Mouse (Mus musculus): Measurements from ENCODE around the gene Igbp1. TPM values are rescaled to one million over a fixed set of nuclear protein-coding genes. Genes with fewer than 3 reads are reported as not detected.

The Igbp1 gene
- polyA plus RNA-seq (2021) = 77.6 TPM

GRCm38 (mm10) chrX:100494068-100494978 is at the start of gene Igbp1:
Gene Igbp1, plus strand, starts transcription at chrX:100494291.
- in situ Hi-C loops (cut with MboI; ENCODE audit: low pct_unique_long_range_greater_than_20kb) = loop anchor here (10.0 to 25.0 kb wide), 2 partner anchors 920 to 1357 kb away; partner anchors contain the start of gene Efnb1

DNA sequence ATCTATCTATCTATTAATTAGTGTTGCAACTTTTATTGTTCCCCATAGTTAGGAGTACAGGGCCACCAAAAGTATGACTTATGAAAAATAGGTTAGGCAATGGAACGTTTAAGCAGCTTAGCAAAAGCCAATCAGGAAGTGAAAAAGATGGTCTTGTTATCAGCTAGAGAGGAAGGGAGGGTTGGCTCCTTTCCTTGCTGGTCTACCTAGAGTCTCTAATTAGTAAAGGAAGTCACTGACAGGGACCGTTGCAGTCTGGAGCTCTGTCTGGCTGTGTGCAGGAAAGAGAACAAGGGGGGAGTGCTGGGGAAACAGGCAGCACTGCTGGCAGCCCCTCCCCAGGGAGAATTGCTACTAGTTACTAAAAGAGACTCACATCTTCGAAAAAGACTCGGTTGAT is 26.0 kb upstream of the Igbp1 start:
- in situ Hi-C loops (cut with MboI; ENCODE audit: low pct_unique_long_range_greater_than_20kb) = no loop called here
- no peak for ATAC-seq

More at GRCm38 (mm10) chrX:100494068-100494978, at the start of gene Igbp1:
- peaks cover 26% of the 10 kb centered on the region for H3K27me3 ChIP-seq
- POLR2A ChIA-PET = no interaction called here
- DNase-seq (ENCODE audit: low read depth, low spot score) (peak; percentile 57), ATAC-seq (peak; percentile 92)
- TF ChIP-seq CTCF (IDR thresholded peaks at IDR 0.05) = peak; percentile 42
- CTCF ChIA-PET = no interaction called here

GRCm38 (mm10) chrX:100470126-100470525 is 24.0 kb upstream of the Igbp1 start:
- no peak for TF ChIP-seq CTCF (IDR thresholded peaks at IDR 0.05)
- ChIA-PET CTCF (no interaction called here), POLR2A (no interaction called here)
- DNase-seq (ENCODE audit: low read depth, low spot score) = no peak
- no peak for ATAC-seq
- H3K27me3 ChIP-seq = peaks cover 57% of the 10 kb centered on the region
- in situ Hi-C loops (cut with MboI; ENCODE audit: low pct_unique_long_range_greater_than_20kb) = loop anchor here (10.0 kb wide), 1 partner anchor 75 kb away; no protein-coding TSS in a partner anchor

More for the DNA sequence above, 26.0 kb upstream of the Igbp1 start:
- DNase-seq (ENCODE audit: low read depth, low spot score) = no peak
- POLR2A ChIA-PET = no interaction called here
- CTCF ChIA-PET = interaction anchor here (1.1 kb wide), 1 partner anchor 15 kb away, joined by 3 read pairs; no protein-coding TSS in a partner anchor
- TF ChIP-seq CTCF (IDR thresholded peaks at IDR 0.05) = no peak
- H3K27me3 ChIP-seq = peaks cover 44% of the 10 kb centered on the region

DNA sequence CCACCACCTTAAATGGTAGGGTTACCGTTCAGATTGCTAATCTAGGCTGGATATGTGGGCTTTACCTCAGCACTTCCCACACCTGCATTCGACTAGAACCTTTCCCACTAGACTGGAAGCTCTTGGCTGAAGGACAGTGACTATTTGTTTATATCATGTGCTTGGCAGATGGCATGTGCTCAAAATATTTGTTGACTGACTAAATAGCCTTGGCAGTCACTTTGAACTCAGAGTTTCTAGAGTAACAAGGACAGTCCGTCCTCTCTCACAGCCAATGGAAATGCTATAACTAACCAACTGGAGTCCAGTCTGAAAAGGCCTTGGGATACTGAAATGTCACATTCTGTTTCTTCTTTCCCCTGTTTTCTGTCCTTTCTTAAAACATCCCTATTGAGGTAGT is 22.6 kb upstream of the Igbp1 start:
- H3K27me3 ChIP-seq = peaks cover 58% of the 10 kb centered on the region
- ChIA-PET POLR2A (no interaction called here), CTCF (no interaction called here)
- in situ Hi-C loops (cut with MboI; ENCODE audit: low pct_unique_long_range_greater_than_20kb) = loop anchor here (10.0 kb wide), 1 partner anchor 77 kb away; no protein-coding TSS in a partner anchor
- TF ChIP-seq CTCF (IDR thresholded peaks at IDR 0.05) = no peak
- DNase-seq (ENCODE audit: low read depth, low spot score) = no peak
- no peak for ATAC-seq

DNA sequence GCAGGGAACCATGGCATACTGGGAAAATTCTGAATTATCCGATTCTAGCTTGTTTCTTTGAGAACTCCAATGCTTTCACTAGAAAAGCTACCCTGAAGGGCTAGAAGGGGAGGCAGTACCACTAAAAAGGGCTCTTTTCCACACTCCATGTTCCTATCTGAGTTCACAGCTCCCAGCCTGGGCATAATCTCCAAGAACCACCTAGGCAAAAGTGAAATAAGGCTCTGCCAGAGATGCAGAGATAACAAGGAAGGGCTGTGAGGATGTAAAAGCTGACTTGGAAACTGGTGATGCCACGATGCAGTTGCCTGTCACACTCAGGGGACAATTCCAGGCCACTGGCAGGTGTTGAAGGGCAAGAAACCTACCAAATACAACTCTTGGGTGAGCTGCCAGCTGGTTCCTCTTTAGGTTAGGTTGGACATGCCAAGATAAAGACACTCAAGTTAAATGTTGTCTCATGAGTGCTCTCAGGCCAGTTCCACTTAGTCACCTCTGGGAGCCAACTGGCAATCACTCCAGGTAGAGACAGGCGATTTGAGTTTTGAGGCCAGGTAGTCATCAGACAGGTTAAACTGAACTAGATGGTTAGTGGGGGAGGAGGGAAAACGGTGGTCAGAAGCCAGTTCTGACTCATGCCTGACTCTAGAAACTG is 18.4 kb upstream of the Igbp1 start:
- peaks cover 42% of the 10 kb centered on the region for H3K27me3 ChIP-seq
- CTCF ChIA-PET = no interaction called here
- POLR2A ChIA-PET = no interaction called here
- TF ChIP-seq CTCF (IDR thresholded peaks at IDR 0.05) = no peak
- ATAC-seq (no peak), DNase-seq (ENCODE audit: low read depth, low spot score) (no peak)
- in situ Hi-C loops (cut with MboI; ENCODE audit: low pct_unique_long_range_greater_than_20kb) = loop anchor here (10.0 to 25.0 kb wide), 2 partner anchors 81 to 1338 kb away; partner anchors contain the start of gene Efnb1

DNA sequence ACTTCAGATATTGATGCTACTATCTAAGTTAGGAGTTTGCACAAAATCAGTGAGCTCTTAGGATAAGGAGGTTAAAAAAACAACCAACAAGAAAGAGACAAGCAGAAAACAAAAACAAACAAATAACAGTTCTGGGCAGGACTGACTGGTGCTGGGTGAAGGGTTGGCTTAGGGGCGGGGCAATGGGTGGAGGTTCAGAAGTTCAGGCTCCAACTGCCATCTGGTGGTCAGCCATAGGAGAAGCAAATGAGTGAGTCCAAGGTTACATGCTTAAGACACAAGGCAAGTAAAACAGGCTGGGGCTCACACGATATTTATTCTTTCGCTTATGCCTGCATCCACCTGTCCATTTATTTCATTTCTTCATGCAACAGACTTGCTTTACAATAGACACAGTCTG is 13.8 kb upstream of the Igbp1 start:
- in situ Hi-C loops (cut with MboI; ENCODE audit: low pct_unique_long_range_greater_than_20kb) = loop anchor here (25.0 kb wide), 1 partner anchor 1343 kb away; the partner anchor contains the start of gene Efnb1
- ATAC-seq = peak; percentile 78
- ChIA-PET POLR2A (no interaction called here), CTCF (no interaction called here)
- DNase-seq (ENCODE audit: low read depth, low spot score) = no peak
- peak; percentile 65 for TF ChIP-seq CTCF (IDR thresholded peaks at IDR 0.05)
- H3K27me3 ChIP-seq = peaks cover 16% of the 10 kb centered on the region

GRCm38 (mm10) chrX:100493500-100494067 is 507 bp upstream of the Igbp1 start:
- in situ Hi-C loops (cut with MboI; ENCODE audit: low pct_unique_long_range_greater_than_20kb) = loop anchor here (10.0 to 25.0 kb wide), 2 partner anchors 919 to 1356 kb away; partner anchors contain the start of gene Efnb1
- H3K27me3 ChIP-seq = peaks cover 33% of the 10 kb centered on the region
- POLR2A ChIA-PET = no interaction called here
- ATAC-seq = peak; percentile 18
- no peak for DNase-seq (ENCODE audit: low read depth, low spot score)
- CTCF ChIA-PET = no interaction called here
- TF ChIP-seq CTCF (IDR thresholded peaks at IDR 0.05) = no peak

DNA sequence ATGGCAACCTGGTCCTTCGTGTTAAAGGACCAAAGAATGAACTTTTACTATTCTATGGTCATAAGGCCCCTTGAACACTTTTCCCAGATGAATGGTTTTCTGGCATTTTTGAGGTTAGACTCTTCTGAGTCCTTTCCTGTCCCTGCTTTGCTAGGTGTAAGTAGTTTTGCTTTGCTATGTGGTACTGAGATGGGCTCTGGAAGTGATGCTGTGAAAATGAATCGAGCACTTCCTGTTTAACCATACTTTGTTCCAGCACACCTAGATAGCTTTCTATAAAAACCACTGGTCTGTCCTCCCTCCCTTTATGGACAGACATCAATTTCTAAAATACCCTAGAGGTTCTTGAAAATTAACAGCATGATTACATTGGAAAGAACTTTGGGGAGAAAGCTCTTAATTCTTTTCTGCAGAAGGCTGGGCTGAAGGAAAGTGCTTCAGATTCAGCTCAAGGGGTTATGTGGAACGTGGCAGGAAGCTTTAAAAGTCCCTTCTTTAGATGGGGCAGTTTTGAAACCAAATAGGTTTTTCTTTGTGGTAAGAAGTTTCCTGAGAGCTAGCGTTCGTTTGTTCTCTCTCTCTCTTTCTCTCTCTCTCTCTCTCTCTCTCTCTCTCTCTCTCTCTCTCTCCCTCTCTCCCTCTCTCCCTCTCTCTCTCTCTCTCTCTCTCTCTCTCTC is 10.2 kb downstream of the Igbp1 start:
- DNase-seq (ENCODE audit: low read depth, low spot score) (no peak), ATAC-seq (no peak)
- in situ Hi-C loops (cut with MboI; ENCODE audit: low pct_unique_long_range_greater_than_20kb) = no loop called here
- H3K27me3 ChIP-seq = peaks cover 8% of the 10 kb centered on the region
- ChIA-PET CTCF (no interaction called here), POLR2A (no interaction called here)
- no peak for TF ChIP-seq CTCF (IDR thresholded peaks at IDR 0.05)

GRCm38 (mm10) chrX:100508164-100508563 is 14.1 kb downstream of the Igbp1 start:
- no peak for TF ChIP-seq CTCF (IDR thresholded peaks at IDR 0.05)
- in situ Hi-C loops (cut with MboI; ENCODE audit: low pct_unique_long_range_greater_than_20kb) = no loop called here
- CTCF ChIA-PET = no interaction called here
- H3K27me3 ChIP-seq = peaks cover 41% of the 10 kb centered on the region
- ATAC-seq (no peak), DNase-seq (ENCODE audit: low read depth, low spot score) (no peak)
- POLR2A ChIA-PET = no interaction called here

- in situ Hi-C loops (cut with MboI; ENCODE audit: low pct_unique_long_range_greater_than_20kb) = no loop called here
- CTCF ChIA-PET = no interaction called here
- no peak for ATAC-seq
- no peak for TF ChIP-seq CTCF (IDR thresholded peaks at IDR 0.05)
- POLR2A ChIA-PET = no interaction called here
- DNase-seq (ENCODE audit: low read depth, low spot score) = no peak
- H3K27me3 ChIP-seq = peaks cover 51% of the 10 kb centered on the region
Observed at GRCm38 (mm10) chrX:100509921-100510320, 15.8 kb downstream of the Igbp1 start.
